Mouse (Mus musculus) leukemia stem cell, adult 10-12 weeks (primary cell): Measurements from ENCODE around the gene BC025446. TPM values are rescaled to one million over a fixed set of nuclear protein-coding genes. Genes with fewer than 3 reads are reported as not detected.

Experiments
- polyA plus RNA-seq: library from polyadenylated mRNA; stranded (reverse); fragments of >175 nt; gene quantifications from 2 replicates; pipeline ENCODE4 v1.2.3, GENCODE M21; 2012; ENCODE audit warnings: low replicate concordance

BC025446 gene
- not detected in 2 replicates for polyA plus RNA-seq

GRCm38 (mm10) chr15:75215778-75216691, at the start of gene BC025446:
BC025446 (plus strand) TSS chr15:75216376.

GRCm38 (mm10) chr15:75268121-75268520, 51.9 kb downstream of the BC025446 start, which contains the start of gene Ly6f:
Ly6f (plus strand) TSS chr15:75268421.

Other genes starting within 250 kb of the BC025446 start
- not detected in 2 replicates for gene Ly6i, start 232.9 kb upstream of the BC025446 start, polyA plus RNA-seq
- gene Ly6a, start 218.3 kb upstream of the BC025446 start, polyA plus RNA-seq = 1.5 and 2.2 TPM in 2 replicates
- 0.43 and 1.1 TPM in 2 replicates for gene Ly6c1, start 167.5 kb upstream of the BC025446 start, polyA plus RNA-seq
- gene Ly6c2, start 104.4 kb upstream of the BC025446 start, polyA plus RNA-seq = 4.3 and 6.6 TPM in 2 replicates
- gene Ly6g, start 61.1 kb upstream of the BC025446 start, polyA plus RNA-seq = 0.19 TPM in 1 of 2 replicates, not detected in the other
- gene Ly6f, start 52.0 kb downstream of the BC025446 start, polyA plus RNA-seq = not detected in 2 replicates